Mouse (Mus musculus): ENCODE measurements around the gene Rhno1. TPM values are rescaled to one million over a fixed set of nuclear protein-coding genes. Genes with fewer than 3 reads are reported as not detected.

Gene Rhno1
- polyA plus RNA-seq, 1 experiment from 2014 or later, result 53.4 TPM

DNA sequence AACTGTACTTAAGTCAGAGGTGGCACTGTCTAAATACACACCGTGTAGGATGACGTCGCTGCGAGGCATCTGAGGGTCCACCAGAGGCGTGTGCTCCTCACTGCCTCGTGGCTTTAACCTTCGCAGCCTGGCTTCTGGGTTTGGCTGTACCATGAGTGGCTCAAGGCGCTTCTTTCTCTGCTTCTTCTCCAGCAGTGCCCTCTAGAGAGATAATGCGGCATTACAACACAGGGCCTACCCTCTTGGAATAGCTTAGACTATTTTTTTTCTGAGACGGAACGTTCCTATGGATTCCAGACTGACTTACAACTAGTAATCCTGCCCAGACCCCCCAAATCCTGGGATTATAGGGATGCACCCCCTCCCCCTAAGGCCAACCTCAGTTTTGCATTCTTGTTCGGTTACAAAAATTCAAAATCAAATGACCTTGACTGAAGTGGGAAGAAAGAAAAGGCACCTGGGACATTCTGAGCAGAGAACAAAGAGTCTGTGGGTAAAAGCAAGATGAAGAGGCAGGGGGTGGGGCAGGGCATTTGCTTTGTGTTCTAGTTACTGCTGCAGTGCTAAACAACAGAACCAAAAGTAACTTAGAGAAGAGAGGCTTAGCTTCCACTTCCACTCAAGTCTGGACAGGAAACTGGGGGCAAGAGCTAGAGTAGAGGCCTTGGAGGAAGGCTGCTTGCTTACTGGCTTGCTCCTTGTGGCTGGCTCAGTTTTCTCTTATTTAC lies 28.1 kb downstream of the Rhno1 start:
- no peak overlapping the region for H3K4me2 ChIP-seq
- H3K4me1 ChIP-seq (replicated peaks), result peaks cover 21% of the 10 kb centered on the region
- H3K27me3 ChIP-seq, result no peaks in the 10 kb centered on the region
- no peak for ATAC-seq (ENCODE audit: insufficient read depth)
- H3K36me3 ChIP-seq (replicated peaks), result no peaks in the 10 kb centered on the region
- 18% methylated on average over 12 of the region's 12 CpGs for WGBS (ENCODE audit: insufficient replicate concordance)
- H3K4me3 ChIP-seq (replicated peaks), result no peak overlapping the region
- H3K27ac ChIP-seq (replicated peaks), result no peak overlapping the region
- H3K9me3 ChIP-seq (replicated peaks), result no peaks in the 10 kb centered on the region
- no peak overlapping the region for H3K9ac ChIP-seq

DNA sequence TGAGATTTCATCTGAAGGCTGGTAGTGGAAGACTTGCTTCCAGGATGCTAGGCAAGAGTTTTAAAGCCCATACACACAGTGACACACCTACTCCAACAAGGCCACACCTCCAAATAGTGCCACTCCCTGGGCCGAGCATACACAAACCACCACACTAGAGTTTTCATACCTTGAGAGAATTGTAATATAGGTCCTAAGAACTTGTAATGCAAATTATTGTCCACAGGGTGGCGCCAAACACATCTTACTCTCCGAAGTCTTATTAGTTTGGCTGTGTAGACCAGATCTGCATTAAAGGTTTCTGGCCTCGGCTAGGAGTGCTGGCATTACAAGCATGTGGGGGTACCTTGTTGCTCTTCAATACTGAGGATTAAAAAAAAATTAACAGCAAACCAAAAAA lies 44.4 kb downstream of the Rhno1 start:
- H3K36me3 ChIP-seq (replicated peaks), result no peaks in the 10 kb centered on the region
- 7% methylated on average over 4 of the region's 4 CpGs for WGBS (ENCODE audit: insufficient replicate concordance)
- no peak overlapping the region for H3K9ac ChIP-seq
- no peak overlapping the region for H3K4me2 ChIP-seq
- H3K4me3 ChIP-seq (replicated peaks), result no peak overlapping the region
- H3K4me1 ChIP-seq (replicated peaks), result no peaks in the 10 kb centered on the region
- H3K27ac ChIP-seq (replicated peaks), result no peak overlapping the region
- no peaks in the 10 kb centered on the region for H3K27me3 ChIP-seq
- no peaks in the 10 kb centered on the region for H3K9me3 ChIP-seq (replicated peaks)
- no peak for ATAC-seq (ENCODE audit: insufficient read depth)

DNA sequence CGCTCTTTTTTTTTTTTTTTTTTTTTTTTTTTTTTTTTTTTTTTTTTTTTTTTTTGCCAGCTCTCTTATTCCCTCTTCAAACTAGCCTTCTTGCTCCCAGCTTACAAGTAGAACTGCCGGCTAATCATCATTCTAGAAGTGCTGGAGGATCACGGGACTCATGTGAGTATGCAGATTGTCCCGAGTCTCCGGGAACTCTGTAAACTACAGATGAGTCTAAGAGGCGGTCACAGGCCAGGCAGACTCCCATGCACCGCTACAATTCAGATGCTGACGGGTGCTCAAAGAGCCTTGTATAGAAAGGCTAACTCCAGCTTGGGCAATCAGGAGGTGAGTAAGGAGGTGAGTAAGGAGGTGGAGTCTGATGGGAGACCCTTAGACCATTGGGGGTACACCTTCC lies 47.1 kb downstream of the Rhno1 start:
- Histone ChIP-seq H3K4me3 (replicated peaks) (no peak overlapping the region), H3K27me3 (no peaks in the 10 kb centered on the region), H3K36me3 (replicated peaks) (no peaks in the 10 kb centered on the region), H3K9ac (no peak overlapping the region), H3K4me1 (replicated peaks) (no peaks in the 10 kb centered on the region), H3K27ac (replicated peaks) (no peak overlapping the region), H3K9me3 (replicated peaks) (no peaks in the 10 kb centered on the region), H3K4me2 (no peak overlapping the region)
- ATAC-seq (ENCODE audit: insufficient read depth), result no peak
- WGBS (ENCODE audit: insufficient replicate concordance), result 67% methylated on average over 8 of the region's 8 CpGs

DNA sequence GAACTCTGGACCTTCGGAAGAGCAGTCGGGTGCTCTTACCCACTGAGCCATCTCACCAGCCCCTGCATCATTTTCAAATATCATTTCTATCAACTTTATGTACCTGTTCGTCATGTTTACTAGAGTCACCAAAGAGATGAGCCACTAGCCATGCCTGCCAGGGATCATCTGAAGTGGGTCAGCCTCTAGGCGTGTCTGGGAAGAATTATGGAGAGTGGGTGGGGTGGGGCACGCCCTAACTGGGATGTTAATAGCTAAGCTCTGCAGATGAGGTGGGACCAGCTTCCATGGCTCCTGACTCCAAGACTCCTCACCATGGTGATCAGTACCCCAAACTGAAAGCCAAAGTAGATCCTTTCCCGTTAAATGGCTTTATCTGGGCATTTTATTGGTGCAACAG lies 47.9 kb downstream of the Rhno1 start:
- Histone ChIP-seq H3K27ac (replicated peaks) (no peak overlapping the region), H3K4me3 (replicated peaks) (no peak overlapping the region), H3K27me3 (no peaks in the 10 kb centered on the region), H3K9me3 (replicated peaks) (no peaks in the 10 kb centered on the region), H3K9ac (no peak overlapping the region), H3K4me1 (replicated peaks) (no peaks in the 10 kb centered on the region), H3K4me2 (no peak overlapping the region), H3K36me3 (replicated peaks) (no peaks in the 10 kb centered on the region)
- 69% methylated on average over 6 of the region's 6 CpGs for WGBS (ENCODE audit: insufficient replicate concordance)
- ATAC-seq (ENCODE audit: insufficient read depth), result no peak

DNA sequence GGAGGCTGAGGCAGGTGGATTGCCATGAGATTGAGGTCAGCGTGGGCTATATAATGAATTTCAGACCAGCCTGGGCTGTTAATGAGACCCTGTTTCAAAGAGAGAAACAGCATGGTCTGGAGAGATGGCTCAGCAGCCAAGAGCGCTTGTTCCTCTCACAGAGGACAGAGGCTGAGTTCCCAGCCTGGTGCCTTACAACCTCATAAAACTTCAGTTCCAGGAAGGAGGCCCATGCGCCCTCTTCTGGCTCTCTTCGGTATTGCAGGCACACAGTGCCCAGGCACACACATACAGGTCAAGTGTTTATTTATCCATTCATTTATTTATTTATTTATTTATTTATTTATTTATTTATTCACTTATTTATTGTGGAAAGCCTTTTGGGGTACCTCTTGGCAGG lies 54.4 kb downstream of the Rhno1 start:
- no peak overlapping the region for H3K4me2 ChIP-seq
- H3K4me3 ChIP-seq (replicated peaks), result no peak overlapping the region
- no peaks in the 10 kb centered on the region for H3K9me3 ChIP-seq (replicated peaks)
- H3K27ac ChIP-seq (replicated peaks), result no peak overlapping the region
- no peak overlapping the region for H3K9ac ChIP-seq
- ATAC-seq (ENCODE audit: insufficient read depth), result no peak
- 27% methylated on average over 4 of the region's 4 CpGs for WGBS (ENCODE audit: insufficient replicate concordance)
- H3K4me1 ChIP-seq (replicated peaks), result no peaks in the 10 kb centered on the region
- H3K36me3 ChIP-seq (replicated peaks), result no peaks in the 10 kb centered on the region
- H3K27me3 ChIP-seq, result no peaks in the 10 kb centered on the region

Other genes with a start within 250 kb of the Rhno1 start
- gene Tspan9, start 219.3 kb downstream of the Rhno1 start, polyA plus RNA-seq (2015; fragmentation: Nextera tagmentation; extraction: Ambion mirVana), result 22.9 and 23.6 TPM in 2 replicates
- gene Tead4, start 62.1 kb downstream of the Rhno1 start, polyA plus RNA-seq (2015; fragmentation: Nextera tagmentation; extraction: Ambion mirVana), result 0.55 and 0.56 TPM in 2 replicates
- 1.5 and 1.7 TPM in 2 replicates for gene Tulp3, start 7.1 kb downstream of the Rhno1 start, polyA plus RNA-seq (2015; fragmentation: Nextera tagmentation; extraction: Ambion mirVana)
- gene Foxm1, start 56 bp upstream of the Rhno1 start, polyA plus RNA-seq (2015; fragmentation: Nextera tagmentation; extraction: Ambion mirVana), result 15.8 and 16.5 TPM in 2 replicates
- gene Tex52, start 12.5 kb upstream of the Rhno1 start, polyA plus RNA-seq (2015; fragmentation: Nextera tagmentation; extraction: Ambion mirVana), result 0.06 TPM in 1 of 2 replicates, not detected in the other
- gene Gm44596, start 12.6 kb upstream of the Rhno1 start, polyA plus RNA-seq (2015; fragmentation: Nextera tagmentation; extraction: Ambion mirVana), result not detected in 2 replicates
- 2.1 and 2.6 TPM in 2 replicates for gene Nrip2, start 36.4 kb upstream of the Rhno1 start, polyA plus RNA-seq (2015; fragmentation: Nextera tagmentation; extraction: Ambion mirVana)
- 12.1 and 13.9 TPM in 2 replicates for gene Itfg2, start 62.0 kb upstream of the Rhno1 start, polyA plus RNA-seq (2015; fragmentation: Nextera tagmentation; extraction: Ambion mirVana)
- 188 and 192 TPM in 2 replicates for gene Fkbp4, start 75.8 kb upstream of the Rhno1 start, polyA plus RNA-seq (2015; fragmentation: Nextera tagmentation; extraction: Ambion mirVana)
- 339 and 487 TPM in 2 replicates for gene Pzp, start 163.8 kb upstream of the Rhno1 start, polyA plus RNA-seq (2015; fragmentation: Nextera tagmentation; extraction: Ambion mirVana)
- 20.5 and 25.0 TPM in 2 replicates for gene A2ml1, start 218.7 kb upstream of the Rhno1 start, polyA plus RNA-seq (2015; fragmentation: Nextera tagmentation; extraction: Ambion mirVana)